Mouse (Mus musculus) hindbrain, embryonic 10.5 days (tissue): ENCODE results near the gene Urb2. TPM values are rescaled to one million over a fixed set of nuclear protein-coding genes. Genes with fewer than 3 reads are reported as not detected.
"Not testable (repeated sequence)": the region's sequence is repeated elsewhere in the genome, so short reads cannot be mapped to it uniquely, and the experiment has no call there.

Source experiments
- DNase-seq: peaks from one replicate; pipeline ENCODE4 v3.0.0-alpha.2; 2017; ENCODE audit warnings: low spot score
- H3K27ac ChIP-seq: fragments of 300-500 bp; sonication (generic); 2 replicates; pipeline ENCODE4 v1.5.1; 2016; ENCODE audit warnings: mild to moderate bottlenecking, moderate library complexity
- H3K27me3 ChIP-seq: fragments of 300-500 bp; sonication (generic); 2 replicates; pipeline ENCODE4 v1.6.1; 2016; ENCODE audit warnings: mild to moderate bottlenecking; ENCODE audit not compliant: poor library complexity, insufficient read depth, severe bottlenecking
- H3K36me3 ChIP-seq: fragments of 300-500 bp; sonication (generic); 2 replicates; pipeline ENCODE4 v1.6.1; 2016; ENCODE audit warnings: mild to moderate bottlenecking, moderate library complexity
- H3K4me1 ChIP-seq: fragments of 300-500 bp; sonication (generic); replicated peaks from 2 replicates; pipeline ENCODE4 v1.6.1; 2016; ENCODE audit warnings: mild to moderate bottlenecking
- H3K4me3 ChIP-seq: fragments of 300-500 bp; sonication (generic); 2 replicates; pipeline ENCODE4 v1.5.1; 2016; ENCODE audit warnings: mild to moderate bottlenecking, moderate library complexity
- H3K9me3 ChIP-seq: fragments of 300-500 bp; sonication (generic); 2 replicates; pipeline ENCODE4 v1.6.1; 2016; ENCODE audit warnings: mild to moderate bottlenecking, moderate library complexity
- WGBS: fragments of 180-500 bp; shearing (Covaris S2); methylation state at CpG from one replicate; pipeline ENCODE4 v1.1.7; 2016; 5-methylcytosine and 5-hydroxymethylcytosine counted together
- polyA plus RNA-seq: library from polyadenylated mRNA; unstranded; fragments of >200 nt; fragmentation: Nextera tagmentation; extraction: Ambion mirVana; gene quantifications from 2 replicates; pipeline ENCODE4 v1.2.1, GENCODE M21; 2016

Urb2 gene
- polyA plus RNA-seq, 1 experiment from 2014 or later: 6.8 TPM

DNA sequence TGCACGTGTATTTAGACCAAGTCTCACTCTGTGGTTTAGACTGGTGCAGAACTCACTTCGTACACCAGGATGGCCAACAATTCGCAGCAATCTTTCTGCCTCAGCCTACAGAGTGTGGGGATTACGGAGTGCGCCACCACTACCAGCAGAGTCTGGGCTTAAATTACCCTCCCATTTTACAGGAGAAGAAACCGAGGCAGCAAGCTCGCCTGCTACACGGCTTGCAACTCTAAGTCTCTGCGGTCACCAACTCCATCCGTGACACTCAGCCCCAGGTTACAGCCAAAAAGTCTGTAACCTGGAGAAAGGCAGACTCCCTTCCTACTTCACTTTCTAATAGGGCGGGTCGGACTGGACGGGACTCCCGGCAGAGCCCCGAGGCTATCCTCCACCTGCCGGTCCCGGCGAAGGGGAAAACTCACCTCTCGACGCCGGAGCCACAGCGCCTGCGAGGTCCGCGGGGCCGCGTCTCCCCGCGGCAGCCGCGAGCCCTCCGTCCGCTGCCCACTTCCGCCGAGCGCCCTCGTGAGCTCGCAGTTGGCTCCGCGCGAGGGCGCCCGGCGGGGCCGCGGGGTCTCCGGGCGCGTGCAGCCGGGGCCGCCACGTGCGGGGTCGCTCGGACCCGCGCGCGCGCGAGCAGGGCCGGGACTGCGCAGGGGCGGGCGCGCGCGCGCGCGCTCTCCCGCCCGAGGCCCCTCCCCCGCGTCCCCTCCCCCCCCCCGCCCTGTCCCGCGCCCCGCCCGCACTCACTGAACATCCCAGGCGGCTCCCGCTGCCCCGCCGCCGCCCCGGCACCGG, 670 bp upstream of the Urb2 start:
- peak overlapping the region; percentile 87 for H3K4me3 ChIP-seq
- H3K27me3 ChIP-seq: no peaks in the 10 kb centered on the region
- no peaks in the 10 kb centered on the region for H3K9me3 ChIP-seq
- peaks cover 39% of the 10 kb centered on the region for H3K4me1 ChIP-seq
- H3K36me3 ChIP-seq: peaks cover 22% of the 10 kb centered on the region
- H3K27ac ChIP-seq: peak overlapping the region; percentile 99
- no peak for DNase-seq
- 1% methylated on average over 76 of the region's 87 CpGs for WGBS

DNA sequence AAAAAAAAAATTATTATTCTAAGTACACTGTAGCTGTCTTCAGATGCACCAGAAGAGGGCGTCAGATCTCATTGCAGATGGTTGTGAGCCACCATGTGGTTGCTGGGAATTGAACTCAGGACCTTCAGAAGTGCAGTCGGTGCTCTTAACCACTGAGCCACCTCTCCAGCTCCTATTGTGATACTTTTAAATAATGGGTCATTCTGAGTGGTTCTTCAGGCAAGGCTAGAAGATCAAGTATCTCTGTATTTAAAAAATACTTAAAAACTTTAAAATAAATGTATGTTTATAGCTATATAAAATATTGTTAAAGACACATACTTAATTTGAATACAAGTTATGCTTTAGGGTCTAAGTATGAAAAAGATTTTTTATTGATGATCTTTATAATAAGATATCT, 5.0 kb downstream of the Urb2 start:
- H3K36me3 ChIP-seq: peaks cover 77% of the 10 kb centered on the region
- 79% methylated on average over 2 of the region's 2 CpGs for WGBS

DNA sequence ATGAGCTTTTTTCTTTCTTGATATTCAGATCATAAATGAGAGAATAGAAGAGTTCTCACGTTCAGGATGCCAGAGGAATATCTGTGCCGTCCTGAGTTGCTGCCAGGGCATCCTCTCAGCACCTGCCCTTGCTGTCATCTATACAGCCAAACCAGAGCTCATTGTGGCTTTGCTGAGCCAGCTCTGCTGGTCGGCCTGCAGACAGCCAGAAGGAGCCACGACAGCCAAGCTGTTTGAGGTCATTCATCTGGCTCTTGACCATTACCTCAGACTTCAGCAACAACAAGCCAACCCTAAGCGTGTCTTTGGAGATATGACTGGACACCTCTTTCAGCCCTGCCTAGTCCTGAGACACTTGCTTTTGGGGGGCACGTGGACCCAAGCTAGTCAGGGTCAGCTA, 6.5 kb downstream of the Urb2 start:
- H3K36me3 ChIP-seq: peaks cover 89% of the 10 kb centered on the region
- H3K27me3 ChIP-seq: no peaks in the 10 kb centered on the region
- H3K4me1 ChIP-seq: 0 out of 2 replicates have a peak, but pooled peaks cover 3% of the 10 kb centered on the region
- WGBS: 91% methylated on average over 6 of the region's 6 CpGs
- no peaks in the 10 kb centered on the region for H3K9me3 ChIP-seq
- no peak overlapping the region for H3K4me3 ChIP-seq
- H3K27ac ChIP-seq: no peak overlapping the region
- DNase-seq: no peak

More for the DNA sequence above, 5.0 kb downstream of the Urb2 start:
- not testable (repeated sequence) for H3K27me3 ChIP-seq, H3K27ac ChIP-seq, H3K4me3 ChIP-seq, H3K9me3 ChIP-seq, DNase-seq
- peaks cover 14% of the 10 kb centered on the region for H3K4me1 ChIP-seq

DNA sequence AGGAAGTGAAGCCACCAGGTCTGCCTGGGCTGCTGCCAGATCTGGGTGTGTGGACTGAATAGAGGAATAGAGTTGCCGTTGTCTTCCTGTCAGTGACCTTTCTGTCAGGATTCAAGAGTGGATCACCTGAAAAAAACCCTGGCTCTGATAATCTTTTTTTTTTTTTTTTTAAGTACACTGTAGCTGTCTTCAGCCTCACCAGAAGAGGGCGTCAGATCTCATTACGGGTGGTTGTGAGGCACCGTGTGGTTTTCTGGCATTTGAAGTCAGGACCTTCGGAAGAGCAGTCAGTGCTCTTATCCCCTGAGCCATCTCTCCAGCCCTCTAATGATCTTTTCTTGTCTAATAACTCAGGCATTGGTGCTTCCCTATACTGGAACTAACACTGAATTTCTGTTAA, 12.1 kb downstream of the Urb2 start:
- DNase-seq: no peak
- Histone ChIP-seq H3K4me1 (no peaks in the 10 kb centered on the region), H3K27me3 (no peaks in the 10 kb centered on the region), H3K36me3 (peaks cover 95% of the 10 kb centered on the region), H3K27ac (no peak overlapping the region), H3K9me3 (no peaks in the 10 kb centered on the region), H3K4me3 (no peak overlapping the region)
- WGBS: 75% methylated on average over 5 of the region's 5 CpGs

DNA sequence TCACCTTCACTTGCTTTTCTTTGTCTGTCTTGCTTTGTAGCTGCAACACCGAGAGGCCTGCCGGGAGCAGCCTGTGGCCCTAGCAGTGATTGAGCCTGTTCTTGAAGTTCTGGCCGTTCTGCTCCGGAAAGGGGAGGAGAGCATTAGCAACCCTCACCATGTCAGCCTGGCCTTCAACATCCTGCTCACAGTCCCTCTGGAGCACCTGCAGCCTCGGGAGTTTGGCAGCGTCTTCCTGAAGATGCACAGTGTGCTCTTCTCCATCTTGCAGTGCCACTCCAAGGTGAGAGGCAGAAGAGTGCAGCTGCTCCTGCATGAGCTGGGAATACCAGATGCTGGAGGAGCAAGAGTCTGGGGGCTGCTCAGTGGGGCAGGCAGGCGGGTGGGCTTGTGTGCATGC, 16.8 kb downstream of the Urb2 start:
- Histone ChIP-seq H3K4me3 (no peak overlapping the region), H3K36me3 (peaks cover 97% of the 10 kb centered on the region), H3K27me3 (no peaks in the 10 kb centered on the region), H3K4me1 (no peaks in the 10 kb centered on the region), H3K27ac (no peak overlapping the region), H3K9me3 (no peaks in the 10 kb centered on the region)
- no peak for DNase-seq
- WGBS: 92% methylated on average over 7 of the region's 7 CpGs

- no peak overlapping the region for H3K4me3 ChIP-seq
- WGBS: 92% methylated on average over 4 of the region's 4 CpGs
- H3K27me3 ChIP-seq: no peaks in the 10 kb centered on the region
- no peaks in the 10 kb centered on the region for H3K9me3 ChIP-seq
- DNase-seq: no peak
- H3K4me1 ChIP-seq: no peaks in the 10 kb centered on the region
- H3K36me3 ChIP-seq: peaks cover 92% of the 10 kb centered on the region
- H3K27ac ChIP-seq: no peak overlapping the region
Measured at GRCm38 (mm10) chr8:124039351-124039750, 18.0 kb downstream of the Urb2 start.

GRCm38 (mm10) chr8:124042201-124042600, 20.9 kb downstream of the Urb2 start:
- WGBS: 89% methylated on average over 1 of the region's 1 CpGs
- Histone ChIP-seq H3K36me3 (peaks cover 89% of the 10 kb centered on the region), H3K27ac (no peak overlapping the region), H3K27me3 (no peaks in the 10 kb centered on the region), H3K4me3 (no peak overlapping the region), H3K9me3 (no peaks in the 10 kb centered on the region), H3K4me1 (no peaks in the 10 kb centered on the region)
- no peak for DNase-seq

- Histone ChIP-seq H3K36me3 (peaks cover 84% of the 10 kb centered on the region), H3K4me3 (no peak overlapping the region), H3K27ac (no peak overlapping the region), H3K4me1 (no peaks in the 10 kb centered on the region), H3K27me3 (no peaks in the 10 kb centered on the region), H3K9me3 (no peaks in the 10 kb centered on the region)
- no peak for DNase-seq
- 95% methylated on average over 5 of the region's 5 CpGs for WGBS
Measured at GRCm38 (mm10) chr8:124044421-124044820, 23.1 kb downstream of the Urb2 start.

GRCm38 (mm10) chr8:124044931-124045330, 23.6 kb downstream of the Urb2 start:
- no peaks in the 10 kb centered on the region for H3K27me3 ChIP-seq
- 96% methylated on average over 12 of the region's 12 CpGs for whole genome bisulfite sequencing
- peaks cover 81% of the 10 kb centered on the region for H3K36me3 ChIP-seq

DNA sequence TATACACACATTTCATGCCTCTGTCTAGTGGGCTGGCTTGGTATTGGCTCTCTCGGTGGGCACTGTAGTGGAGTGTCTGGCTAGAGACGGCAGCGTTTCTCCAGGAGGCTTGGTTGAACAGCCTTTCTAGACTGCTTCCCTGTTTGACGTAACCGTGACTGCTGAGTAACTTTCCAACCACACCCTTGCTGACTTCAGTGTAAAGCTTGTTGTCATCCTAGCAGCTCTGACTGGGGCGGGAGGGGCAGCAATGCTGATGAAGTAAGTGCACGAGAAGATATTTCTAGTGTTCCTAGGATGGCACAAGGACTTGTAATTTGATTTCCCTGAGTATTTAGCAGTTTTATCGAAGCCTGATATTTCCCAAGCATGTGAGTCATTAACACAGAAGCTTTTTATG, 24.5 kb downstream of the Urb2 start:
- no peaks in the 10 kb centered on the region for H3K4me1 ChIP-seq
- DNase-seq: no peak
- WGBS: 92% methylated on average over 8 of the region's 8 CpGs
- peaks cover 78% of the 10 kb centered on the region for H3K36me3 ChIP-seq
- H3K27ac ChIP-seq: no peak overlapping the region
- H3K27me3 ChIP-seq: no peaks in the 10 kb centered on the region
- H3K4me3 ChIP-seq: no peak overlapping the region
- H3K9me3 ChIP-seq: no peaks in the 10 kb centered on the region

More at GRCm38 (mm10) chr8:124044931-124045330, 23.6 kb downstream of the Urb2 start:
- H3K9me3 ChIP-seq: no peaks in the 10 kb centered on the region
- no peaks in the 10 kb centered on the region for H3K4me1 ChIP-seq
- H3K27ac ChIP-seq: no peak overlapping the region
- no peak for DNase-seq
- no peak overlapping the region for H3K4me3 ChIP-seq

GRCm38 (mm10) chr8:124052110-124052509, 30.8 kb downstream of the Urb2 start:
- Histone ChIP-seq H3K36me3 (peaks cover 25% of the 10 kb centered on the region), H3K4me3 (no peak overlapping the region), H3K4me1 (0 out of 2 replicates have a peak, but pooled peaks cover 8% of the 10 kb centered on the region), H3K27me3 (no peaks in the 10 kb centered on the region), H3K27ac (no peak overlapping the region), H3K9me3 (no peaks in the 10 kb centered on the region)
- WGBS: 26% methylated on average over 3 of the region's 3 CpGs
- peak; percentile 75 for DNase-seq

GRCm38 (mm10) chr8:124052568-124052967, 31.3 kb downstream of the Urb2 start:
- Histone ChIP-seq H3K4me1 (0 out of 2 replicates have a peak, but pooled peaks cover 8% of the 10 kb centered on the region), H3K27me3 (no peaks in the 10 kb centered on the region), H3K9me3 (no peaks in the 10 kb centered on the region), H3K4me3 (no peak overlapping the region), H3K27ac (0 out of 2 replicates have a peak overlapping the region, but pooled peaks have one; percentile 23), H3K36me3 (peaks cover 20% of the 10 kb centered on the region)
- 57% methylated on average over 4 of the region's 4 CpGs for WGBS
- no peak for DNase-seq

DNA sequence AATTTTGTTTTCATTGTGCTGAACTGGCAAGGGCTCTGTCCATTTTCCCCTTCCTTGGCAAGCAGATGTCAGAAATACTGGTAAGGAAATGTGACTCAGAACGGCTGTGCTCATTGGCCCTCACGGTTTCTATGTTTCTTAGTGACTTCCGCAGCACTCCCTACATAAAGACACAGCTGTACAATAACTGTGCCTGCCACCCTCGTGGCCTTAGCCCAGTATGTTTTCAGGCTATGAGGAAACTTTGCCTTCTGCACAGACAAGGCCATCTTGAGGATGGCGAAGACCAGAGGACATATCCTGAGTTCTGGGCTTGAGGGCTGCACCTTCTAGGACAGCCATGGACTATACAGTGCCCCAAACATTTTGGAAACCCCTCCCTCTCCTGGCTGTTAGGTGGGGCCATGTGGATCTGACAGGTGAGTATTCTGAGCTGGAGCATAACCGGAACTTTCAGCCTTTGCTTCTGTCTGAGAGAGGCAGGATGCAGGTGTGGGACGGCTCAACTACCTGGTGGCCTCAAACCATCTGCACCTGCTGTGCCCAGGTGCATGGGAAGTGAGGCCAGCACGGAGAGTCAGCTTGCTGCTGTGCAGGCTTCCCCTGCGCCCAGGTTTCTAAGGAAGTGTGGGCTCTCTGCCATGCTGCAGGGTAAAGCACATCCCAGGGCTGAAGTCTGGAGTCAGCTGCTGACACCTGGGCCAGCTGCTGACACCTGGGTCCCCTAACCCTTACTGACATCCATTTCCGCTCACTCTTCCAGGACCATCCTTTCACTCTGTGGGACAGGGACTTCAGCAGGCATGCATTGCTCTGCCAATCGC, 35.7 kb downstream of the Urb2 start:
- no peak overlapping the region for H3K4me3 ChIP-seq
- WGBS: 83% methylated on average over 11 of the region's 11 CpGs
- no peaks in the 10 kb centered on the region for H3K9me3 ChIP-seq
- H3K27me3 ChIP-seq: no peaks in the 10 kb centered on the region
- H3K4me1 ChIP-seq: 0 out of 2 replicates have a peak, but pooled peaks cover 7% of the 10 kb centered on the region
- no peak for DNase-seq
- H3K36me3 ChIP-seq: no peaks in the 10 kb centered on the region
- no peak overlapping the region for H3K27ac ChIP-seq
